Mouse (Mus musculus) limb, embryonic 14.5 days (tissue): ENCODE results near the gene Rad9a. TPM values are rescaled to one million over a fixed set of nuclear protein-coding genes. Genes with fewer than 3 reads are reported as not detected.
"Not testable (repeated sequence)": the region's sequence is repeated elsewhere in the genome, so short reads cannot be mapped to it uniquely, and the experiment has no call there.

ENCODE experiments used
- ATAC-seq: fragments of 200-750 bp; cut with Nextera tagmentation; 2 replicates; pipeline ENCODE4 v1.8.0; 2017; ENCODE audit warnings: low read depth, moderate number of reproducible peaks, moderate TSS enrichment; ENCODE audit not compliant: low FRiP score
- DNase-seq: peaks from one replicate; pipeline ENCODE4 v3.0.0-alpha.2; 2015; ENCODE audit warnings: low spot score
- H3K27ac ChIP-seq: fragments of 300-500 bp; sonication (generic); replicated peaks from 2 replicates; pipeline ENCODE4 v1.5.1; 2014; ENCODE audit warnings: low read depth, mild to moderate bottlenecking, low read length, moderate library complexity, mixed read lengths
- H3K27me3 ChIP-seq: fragments of 300-500 bp; sonication (generic); 2 replicates; pipeline ENCODE4 v1.6.1; 2014; ENCODE audit warnings: low read length, mixed read lengths; ENCODE audit not compliant: control insufficient read depth, insufficient read depth
- H3K36me3 ChIP-seq: fragments of 300-500 bp; sonication (generic); 2 replicates; pipeline ENCODE4 v1.6.1; 2014; ENCODE audit warnings: mild to moderate bottlenecking, low read length, moderate library complexity, mixed read lengths; ENCODE audit not compliant: control insufficient read depth, insufficient read depth
- H3K4me1 ChIP-seq: fragments of 300-500 bp; sonication (generic); 2 replicates; pipeline ENCODE4 v1.6.1; 2014; ENCODE audit warnings: antibody characterized with exemption, low read length, mixed read lengths; ENCODE audit not compliant: control insufficient read depth, insufficient read depth
- H3K4me2 ChIP-seq: fragments of 300-500 bp; sonication (generic); replicated peaks from 2 replicates; pipeline ENCODE4 v1.6.1; 2014; ENCODE audit warnings: low read depth, mild to moderate bottlenecking, low read length, moderate library complexity; ENCODE audit not compliant: severe bottlenecking
- H3K4me3 ChIP-seq: fragments of 300-500 bp; sonication (generic); replicated peaks from 2 replicates; pipeline ENCODE4 v1.5.1; 2014; ENCODE audit warnings: low read length
- H3K9ac ChIP-seq: fragments of 300-500 bp; sonication (generic); 2 replicates; pipeline ENCODE4 v1.6.1; 2014; ENCODE audit warnings: mild to moderate bottlenecking, low read depth, low read length, moderate library complexity; ENCODE audit not compliant: severe bottlenecking
- H3K9me3 ChIP-seq: fragments of 300-500 bp; sonication (generic); 2 replicates; pipeline ENCODE4 v1.6.1; 2016; ENCODE audit warnings: low read length; ENCODE audit not compliant: control insufficient read depth
- POLR2A ChIP-seq: fragments of 200-500 bp; IDR thresholded peaks from 2 replicates; pipeline ENCODE4 v1.8.0; 2012; ENCODE audit warnings: inconsistent platforms, mild to moderate bottlenecking, moderate library complexity, borderline replicate concordance; ENCODE audit not compliant: insufficient read depth, insufficient read length; ENCODE audit errors: extremely low read depth
- WGBS: fragments of 180-500 bp; shearing (Covaris S2); extraction: QIAGEN DNeasy Blood & Tissue Kit; methylation state at CpG from one replicate; pipeline ENCODE4 v1.1.7; 2014; 5-methylcytosine and 5-hydroxymethylcytosine counted together
- polyA plus RNA-seq, 2 experiments: library from polyadenylated mRNA; depleted of rRNA in 1 of 2; stranded (reverse) in 1 of 2; unstranded in 1 of 2; fragments of >200 nt; fragmentation: Nextera tagmentation in 1 of 2; extraction: Ambion mirVana in 1 of 2; gene quantifications; 2 replicates each; pipeline versions ENCODE4 v1.2.1 to v1.2.3; 2012 to 2014

Gene Rad9a
- polyA plus RNA-seq (2012; rRNA removed) (57.5 and 75.5 TPM in 2 replicates), polyA plus RNA-seq (2014; fragmentation: Nextera tagmentation; extraction: Ambion mirVana) (33.3 and 38.0 TPM in 2 replicates)

DNA sequence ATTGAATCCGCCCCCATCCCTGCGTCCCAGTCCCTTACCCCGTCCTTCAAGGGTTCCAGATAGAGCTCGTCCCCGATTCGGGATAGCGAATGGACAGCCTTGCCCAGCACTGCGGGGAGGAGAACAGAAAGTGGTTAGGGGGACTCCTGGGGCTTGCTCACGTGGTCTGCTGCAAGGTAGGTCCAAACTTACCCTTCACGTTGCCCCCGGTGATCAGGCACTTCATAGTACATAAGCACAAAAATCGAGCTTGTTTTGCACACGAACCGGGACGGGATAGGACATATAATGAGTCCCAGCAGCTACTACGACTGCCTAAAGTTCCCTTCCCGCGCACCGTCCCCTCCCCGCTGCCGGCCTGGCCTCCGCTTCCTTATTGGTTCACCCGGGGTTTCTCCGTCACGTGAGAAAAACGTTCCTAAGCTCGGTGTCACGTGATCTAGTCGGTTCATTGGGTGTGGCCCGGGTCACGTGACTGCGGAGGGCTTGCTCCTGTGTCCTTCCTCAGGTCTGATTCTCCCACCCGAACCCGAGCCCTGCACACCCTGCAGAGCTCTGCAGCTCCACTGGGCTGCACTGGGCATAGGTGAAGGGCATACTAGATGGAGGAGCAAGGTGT, at the start of gene Rad9a:
TSS of gene Rad9a (minus strand) at position 372 of the 619 bp plus-strand sequence.
- TF ChIP-seq POLR2A = no peak
- under 1% methylated on average over 34 of the region's 34 CpGs for WGBS
- peaks cover 39% of the 10 kb centered on the region for H3K36me3 ChIP-seq
- H3K9ac ChIP-seq = peak within 1 kb of the TSS; percentile 73
- ATAC-seq (peak; percentile 91), DNase-seq (peak; percentile 99)
- H3K9me3 ChIP-seq = no peaks in the 10 kb centered on the region
- H3K4me2 ChIP-seq = peak within 1 kb of the TSS; percentile 98
- H3K27me3 ChIP-seq = no peaks in the 10 kb centered on the region
- peak within 1 kb of the TSS; percentile 67 for H3K4me3 ChIP-seq
- peaks cover 16% of the 10 kb centered on the region for H3K4me1 ChIP-seq
- H3K27ac ChIP-seq = peak within 1 kb of the TSS; percentile 65; the same call in 1 of the 2 replicates

DNA sequence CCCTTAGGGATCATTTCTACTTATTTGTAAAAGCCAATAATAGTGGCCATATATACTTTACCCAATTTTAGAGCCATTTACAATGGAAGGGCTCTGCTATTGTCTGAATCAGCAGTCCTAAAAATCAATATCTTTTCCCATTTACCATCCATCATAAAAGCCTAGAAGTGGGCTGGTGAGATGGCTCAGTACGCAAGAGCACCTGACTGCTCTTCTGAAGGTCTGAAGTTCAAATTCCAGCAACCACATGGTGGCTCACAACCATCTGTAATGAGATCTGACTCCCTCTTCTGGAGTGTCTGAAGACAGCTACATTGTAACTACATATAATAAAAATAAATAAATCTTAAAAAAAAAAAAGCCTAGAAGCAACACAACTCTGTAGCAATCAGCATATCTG, 47.2 kb upstream of the Rad9a start:
- not testable (repeated sequence) for H3K4me1 ChIP-seq, H3K4me2 ChIP-seq, H3K27ac ChIP-seq, DNase-seq, H3K9ac ChIP-seq, ATAC-seq, H3K36me3 ChIP-seq, H3K4me3 ChIP-seq, H3K9me3 ChIP-seq, H3K27me3 ChIP-seq
- whole genome bisulfite sequencing = 63% methylated on average over 1 of the region's 1 CpGs

DNA sequence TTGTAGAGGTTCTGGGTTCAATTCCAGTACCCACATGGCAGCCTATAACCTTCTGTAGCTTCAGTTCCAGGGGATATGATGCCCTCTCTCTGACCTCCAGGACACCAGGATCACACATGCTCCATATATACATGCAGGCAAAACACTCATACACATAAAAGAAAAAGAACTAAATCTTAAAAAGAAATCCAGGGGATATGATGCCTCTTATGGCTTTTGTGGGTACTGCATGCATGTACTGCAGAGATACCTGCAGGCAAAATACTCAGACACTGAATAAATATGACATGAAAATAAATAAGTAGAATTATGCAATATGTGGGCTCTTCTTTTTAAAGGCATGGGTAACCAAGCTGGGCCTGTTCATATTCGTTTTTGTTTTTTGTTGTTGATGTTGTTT, 45.5 kb upstream of the Rad9a start:
- no peaks in the 10 kb centered on the region for H3K4me1 ChIP-seq
- no peak overlapping the region for H3K27ac ChIP-seq
- ATAC-seq = no peak
- no peak for DNase-seq
- no peaks in the 10 kb centered on the region for H3K9me3 ChIP-seq
- no peaks in the 10 kb centered on the region for H3K27me3 ChIP-seq
- H3K9ac ChIP-seq = no peak overlapping the region
- H3K36me3 ChIP-seq = no peaks in the 10 kb centered on the region
- 57% methylated on average over 1 of the region's 1 CpGs for WGBS
- H3K4me2 ChIP-seq = no peak overlapping the region
- H3K4me3 ChIP-seq = no peak overlapping the region
- no peak for TF ChIP-seq POLR2A

DNA sequence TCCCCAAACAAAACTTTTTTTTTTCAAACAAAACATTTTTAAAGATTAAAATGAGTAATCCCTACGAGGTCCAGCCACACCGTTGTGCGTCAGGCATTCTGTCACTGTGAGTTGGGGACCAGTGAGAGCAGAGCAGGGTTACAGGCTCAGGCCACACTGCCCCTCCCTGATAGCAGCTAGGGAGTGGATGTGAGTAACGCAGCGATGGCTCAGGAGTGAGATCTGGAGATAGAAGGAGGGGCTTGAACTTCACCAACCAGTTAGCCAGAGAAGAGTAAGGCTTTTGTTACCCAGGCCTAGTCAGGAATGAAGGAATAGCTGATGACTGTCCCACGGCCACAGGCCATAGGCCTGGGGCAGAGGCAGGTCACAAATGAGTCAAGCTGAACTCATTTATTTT, 43.3 kb upstream of the Rad9a start:
- Histone ChIP-seq H3K9me3 (no peaks in the 10 kb centered on the region), H3K27ac (no peak overlapping the region), H3K9ac (no peak overlapping the region), H3K36me3 (no peaks in the 10 kb centered on the region), H3K4me1 (peaks cover 3% of the 10 kb centered on the region; the same call in 1 of the 2 replicates), H3K4me3 (no peak overlapping the region), H3K4me2 (no peak overlapping the region), H3K27me3 (no peaks in the 10 kb centered on the region)
- TF ChIP-seq POLR2A = no peak
- DNase-seq (no peak), ATAC-seq (no peak)
- 78% methylated on average over 6 of the region's 6 CpGs for WGBS

DNA sequence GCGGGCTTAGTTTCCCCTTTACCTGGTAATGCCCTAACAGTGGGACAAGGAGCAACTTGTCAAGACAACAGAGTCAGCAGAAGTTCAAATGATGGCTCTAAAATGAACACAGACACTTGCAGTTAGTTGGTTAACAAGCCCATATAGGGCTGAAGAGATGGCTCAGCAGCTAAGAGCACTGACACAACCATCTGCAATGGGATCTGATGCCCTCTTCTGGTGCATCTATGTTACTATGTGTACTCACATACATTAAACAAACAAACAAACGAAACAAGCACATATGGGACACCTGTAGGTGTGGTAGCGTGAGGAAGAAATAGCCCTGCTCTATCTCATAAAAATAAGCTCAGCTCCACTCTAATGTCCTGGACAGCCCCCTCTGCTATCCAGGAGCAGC, 41.0 kb upstream of the Rad9a start:
- TF ChIP-seq POLR2A = no peak
- no peak overlapping the region for H3K4me3 ChIP-seq
- no peak overlapping the region for H3K4me2 ChIP-seq
- no peak for DNase-seq
- H3K27me3 ChIP-seq = no peaks in the 10 kb centered on the region
- H3K27ac ChIP-seq = no peak overlapping the region
- H3K9me3 ChIP-seq = no peaks in the 10 kb centered on the region
- 65% methylated on average over 3 of the region's 3 CpGs for WGBS
- no peaks in the 10 kb centered on the region for H3K36me3 ChIP-seq
- peaks cover 3% of the 10 kb centered on the region; the same call in 1 of the 2 replicates for H3K4me1 ChIP-seq
- no peak for ATAC-seq
- no peak overlapping the region for H3K9ac ChIP-seq
